Mouse (Mus musculus) intestine, embryonic 14.5 days (tissue): ENCODE results near the gene Srxn1. TPM values are rescaled to one million over a fixed set of nuclear protein-coding genes. Genes with fewer than 3 reads are reported as not detected.

Source experiments
- ATAC-seq: fragments of 200-750 bp; cut with Nextera tagmentation; replicated peaks from 2 replicates; pipeline ENCODE4 v1.8.0; 2017; ENCODE audit warnings: low read depth, moderate number of reproducible peaks, moderate TSS enrichment, moderate library complexity; ENCODE audit not compliant: low FRiP score, low TSS enrichment
- DNase-seq: peaks from one replicate; pipeline ENCODE4 v3.0.0-alpha.2; 2018; ENCODE audit warnings: low spot score
- H3K27ac ChIP-seq: fragments of 300-500 bp; sonication (generic); 2 replicates; pipeline ENCODE4 v1.5.1; 2014; ENCODE audit warnings: low read depth, mild to moderate bottlenecking, control low read depth
- H3K27me3 ChIP-seq: fragments of 300-500 bp; sonication (generic); replicated peaks from 2 replicates; pipeline ENCODE4 v1.6.1; 2014; ENCODE audit warnings: low read length, control low read depth; ENCODE audit not compliant: control insufficient read depth, insufficient read depth
- H3K36me3 ChIP-seq: fragments of 300-500 bp; sonication (generic); 2 replicates; pipeline ENCODE4 v1.6.1; 2014; ENCODE audit warnings: low read length, control low read depth; ENCODE audit not compliant: control insufficient read depth, insufficient read depth
- H3K4me1 ChIP-seq: fragments of 300-500 bp; sonication (generic); replicated peaks from 2 replicates; pipeline ENCODE4 v1.6.1; 2014; ENCODE audit warnings: low read length, control low read depth, mixed read lengths; ENCODE audit not compliant: control insufficient read depth, insufficient read depth
- H3K4me2 ChIP-seq: fragments of 300-500 bp; sonication (generic); 2 replicates; pipeline ENCODE4 v1.6.1; 2014; ENCODE audit warnings: low read length
- H3K4me3 ChIP-seq: fragments of 300-500 bp; sonication (generic); 2 replicates; pipeline ENCODE4 v1.5.1; 2014; ENCODE audit warnings: low read depth, low read length, control low read depth, mixed read lengths
- H3K9ac ChIP-seq: fragments of 300-500 bp; sonication (generic); 2 replicates; pipeline ENCODE4 v1.6.1; 2014; ENCODE audit warnings: mild to moderate bottlenecking, low read length
- H3K9me3 ChIP-seq: fragments of 300-500 bp; sonication (generic); 2 replicates; pipeline ENCODE4 v1.6.1; 2016; ENCODE audit warnings: low read length, control low read depth; ENCODE audit not compliant: control insufficient read depth
- WGBS: fragments of 180-500 bp; shearing (Covaris S2); extraction: QIAGEN DNeasy Blood & Tissue Kit; methylation state at CpG from one replicate; pipeline ENCODE4 v1.1.7; 2014; 5-methylcytosine and 5-hydroxymethylcytosine counted together
- polyA plus RNA-seq: library from polyadenylated mRNA; unstranded; fragments of >200 nt; fragmentation: Nextera tagmentation; extraction: Ambion mirVana; gene quantifications from 2 replicates; pipeline ENCODE4 v1.2.1, GENCODE M21; 2014

The Srxn1 gene
- polyA plus RNA-seq, 1 experiment from 2014 or later: 12.4 TPM

- Histone ChIP-seq H3K27me3 (peaks cover 15% of the 10 kb centered on the region), H3K4me1 (peaks cover 2% of the 10 kb centered on the region; the same call in 1 of the 2 replicates), H3K9ac (no peak overlapping the region), H3K27ac (no peak overlapping the region), H3K4me2 (no peak overlapping the region), H3K36me3 (no peaks in the 10 kb centered on the region), H3K4me3 (no peak overlapping the region), H3K9me3 (no peaks in the 10 kb centered on the region)
- 88% methylated on average over 9 of the region's 9 CpGs for WGBS
- no peak for ATAC-seq
- DNase-seq: no peak
These were observed 43.4 kb downstream of the Srxn1 start for GRCm38 (mm10) chr2:152148675-152149074.

- Histone ChIP-seq H3K4me1 (no peaks in the 10 kb centered on the region), H3K4me3 (no peak overlapping the region), H3K27ac (no peak overlapping the region), H3K27me3 (peaks cover 3% of the 10 kb centered on the region), H3K36me3 (no peaks in the 10 kb centered on the region), H3K9ac (no peak overlapping the region), H3K9me3 (no peaks in the 10 kb centered on the region), H3K4me2 (no peak overlapping the region)
- ATAC-seq (no peak), DNase-seq (no peak)
- 40% methylated on average over 4 of the region's 4 CpGs for WGBS
These were observed 44.6 kb downstream of the Srxn1 start for GRCm38 (mm10) chr2:152149891-152150290.

- 0 out of 2 replicates have a peak, but pooled peaks cover 3% of the 10 kb centered on the region for H3K4me1 ChIP-seq
- DNase-seq (no peak), ATAC-seq (no peak)
- no peak overlapping the region for H3K27ac ChIP-seq
- no peaks in the 10 kb centered on the region for H3K9me3 ChIP-seq
- no peaks in the 10 kb centered on the region for H3K36me3 ChIP-seq
- 67% methylated on average over 6 of the region's 6 CpGs for WGBS
- H3K27me3 ChIP-seq: no peaks in the 10 kb centered on the region
- H3K9ac ChIP-seq: no peak overlapping the region
- no peak overlapping the region for H3K4me2 ChIP-seq
- no peak overlapping the region for H3K4me3 ChIP-seq
These were observed 45.1 kb downstream of the Srxn1 start for GRCm38 (mm10) chr2:152150373-152150772.

GRCm38 (mm10) chr2:152153361-152153760 lies 48.0 kb downstream of the Srxn1 start:
- H3K36me3 ChIP-seq: no peaks in the 10 kb centered on the region
- no peak overlapping the region for H3K4me3 ChIP-seq
- ATAC-seq (no peak), DNase-seq (no peak)
- H3K27ac ChIP-seq: no peak overlapping the region
- whole genome bisulfite sequencing: 21% methylated on average over 3 of the region's 3 CpGs
- H3K9ac ChIP-seq: no peak overlapping the region
- no peaks in the 10 kb centered on the region for H3K9me3 ChIP-seq
- 0 out of 2 replicates have a peak, but pooled peaks cover 6% of the 10 kb centered on the region for H3K4me1 ChIP-seq
- no peak overlapping the region for H3K4me2 ChIP-seq
- no peaks in the 10 kb centered on the region for H3K27me3 ChIP-seq

GRCm38 (mm10) chr2:152155414-152156208 lies 50.3 kb downstream of the Srxn1 start:
- H3K27me3 ChIP-seq: no peaks in the 10 kb centered on the region
- peak; percentile 71 for DNase-seq
- ATAC-seq: peak; percentile 40; the same call in 1 of the 2 replicates
- WGBS: 33% methylated on average over 7 of the region's 7 CpGs
- 0 out of 2 replicates have a peak, but pooled peaks cover 6% of the 10 kb centered on the region for H3K4me1 ChIP-seq
- no peaks in the 10 kb centered on the region for H3K36me3 ChIP-seq
- no peak overlapping the region for H3K4me2 ChIP-seq
- no peak overlapping the region for H3K9ac ChIP-seq
- no peak overlapping the region for H3K27ac ChIP-seq
- H3K4me3 ChIP-seq: no peak overlapping the region
- H3K9me3 ChIP-seq: 0 out of 2 replicates have a peak, but pooled peaks cover 2% of the 10 kb centered on the region

GRCm38 (mm10) chr2:152156471-152156870 lies 51.2 kb downstream of the Srxn1 start:
- H3K9ac ChIP-seq: no peak overlapping the region
- ATAC-seq (no peak), DNase-seq (no peak)
- 0 out of 2 replicates have a peak, but pooled peaks cover 6% of the 10 kb centered on the region for H3K4me1 ChIP-seq
- WGBS: 59% methylated on average over 6 of the region's 6 CpGs
- no peaks in the 10 kb centered on the region for H3K27me3 ChIP-seq
- H3K36me3 ChIP-seq: no peaks in the 10 kb centered on the region
- no peak overlapping the region for H3K4me3 ChIP-seq
- H3K4me2 ChIP-seq: no peak overlapping the region
- H3K27ac ChIP-seq: no peak overlapping the region
- 0 out of 2 replicates have a peak, but pooled peaks cover 2% of the 10 kb centered on the region for H3K9me3 ChIP-seq

- Histone ChIP-seq H3K36me3 (no peaks in the 10 kb centered on the region), H3K27me3 (no peaks in the 10 kb centered on the region), H3K27ac (no peak overlapping the region), H3K4me3 (no peak overlapping the region), H3K4me1 (0 out of 2 replicates have a peak, but pooled peaks cover 6% of the 10 kb centered on the region), H3K9me3 (0 out of 2 replicates have a peak, but pooled peaks cover 2% of the 10 kb centered on the region), H3K9ac (no peak overlapping the region), H3K4me2 (no peak overlapping the region)
- no peak for ATAC-seq
- 83% methylated on average over 1 of the region's 1 CpGs for whole genome bisulfite sequencing
- no peak for DNase-seq
These were observed 54.2 kb downstream of the Srxn1 start for GRCm38 (mm10) chr2:152159487-152159886.
